Mouse (Mus musculus) embryonic facial prominence, embryonic 13.5 days (tissue): ENCODE results near the gene Rgs6. TPM values are rescaled to one million over a fixed set of nuclear protein-coding genes. Genes with fewer than 3 reads are reported as not detected.
A peak's percentile ranks its signal among the peaks of the same experiment; 100 is the strongest.

ENCODE experiments used
- ATAC-seq: fragments of 200-750 bp; cut with Nextera tagmentation; 2 replicates; pipeline ENCODE4 v1.8.0; 2017; ENCODE audit warnings: low read depth; ENCODE audit not compliant: insufficient number of reproducible peaks, insufficient read depth, low FRiP score, low TSS enrichment
- H3K27ac ChIP-seq: fragments of 300-500 bp; sonication (generic); 2 replicates; pipeline ENCODE4 v1.5.1; 2015; ENCODE audit warnings: moderate library complexity, mild to moderate bottlenecking, inconsistent platforms
- H3K27me3 ChIP-seq: fragments of 300-500 bp; sonication (generic); 2 replicates; pipeline ENCODE4 v1.6.1; 2015; ENCODE audit warnings: mild to moderate bottlenecking, inconsistent platforms
- H3K36me3 ChIP-seq: fragments of 300-500 bp; sonication (generic); 2 replicates; pipeline ENCODE4 v1.6.1; 2015; ENCODE audit warnings: mild to moderate bottlenecking, inconsistent platforms
- H3K4me1 ChIP-seq: fragments of 300-500 bp; sonication (generic); 2 replicates; pipeline ENCODE4 v1.6.1; 2015; ENCODE audit warnings: inconsistent platforms
- H3K4me2 ChIP-seq: fragments of 300-500 bp; sonication (generic); 2 replicates; pipeline ENCODE4 v1.6.1; 2015; ENCODE audit warnings: moderate library complexity, mild to moderate bottlenecking, inconsistent platforms
- H3K4me3 ChIP-seq: fragments of 300-500 bp; sonication (generic); 2 replicates; pipeline ENCODE4 v1.5.1; 2015; ENCODE audit warnings: mild to moderate bottlenecking, inconsistent platforms
- H3K9ac ChIP-seq: fragments of 300-500 bp; sonication (generic); 2 replicates; pipeline ENCODE4 v1.6.1; 2015; ENCODE audit warnings: mild to moderate bottlenecking, inconsistent platforms
- H3K9me3 ChIP-seq: fragments of 300-500 bp; sonication (generic); 2 replicates; pipeline ENCODE4 v1.6.1; 2016; ENCODE audit warnings: inconsistent platforms
- WGBS: fragments of 180-500 bp; shearing (Covaris S2); methylation state at CpG from one replicate; pipeline ENCODE4 v1.1.7; 2015; ENCODE audit warnings: mixed read lengths; 5-methylcytosine and 5-hydroxymethylcytosine counted together
- polyA plus RNA-seq: library from polyadenylated mRNA; unstranded; fragments of >200 nt; fragmentation: Nextera tagmentation; extraction: Ambion mirVana; gene quantifications from 2 replicates; pipeline ENCODE4 v1.2.1, GENCODE M21; 2015

Gene Rgs6
- polyA plus RNA-seq, 1 experiment from 2014 or later: 11.9 TPM

DNA sequence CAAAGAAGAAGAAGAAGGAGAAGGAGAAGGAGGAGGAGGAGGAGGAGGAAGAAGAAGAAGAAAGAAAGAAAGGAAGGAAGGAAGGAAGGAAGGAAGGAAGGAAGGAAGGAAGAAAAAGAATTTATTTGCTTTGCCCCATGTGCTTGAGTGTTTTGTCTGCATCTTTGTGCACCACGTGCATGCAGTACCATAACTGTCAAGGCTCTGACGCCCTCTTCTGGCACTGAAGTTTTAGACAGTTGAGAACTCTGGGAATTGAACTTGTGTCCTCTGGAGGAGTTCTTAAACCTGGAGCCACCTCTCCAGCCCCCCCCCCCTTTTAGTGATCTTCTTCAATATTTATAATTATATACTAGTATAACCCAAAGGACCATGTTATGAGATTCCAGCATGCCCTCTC lies 426.8 kb downstream of the Rgs6 start:
- ATAC-seq: no peak
- Histone ChIP-seq H3K27ac (no peak overlapping the region), H3K27me3 (no peaks in the 10 kb centered on the region; the same call in 1 of the 2 replicates), H3K4me2 (no peak overlapping the region), H3K4me1 (no peaks in the 10 kb centered on the region), H3K9ac (no peak overlapping the region), H3K36me3 (no peaks in the 10 kb centered on the region), H3K9me3 (no peaks in the 10 kb centered on the region), H3K4me3 (no peak overlapping the region)
- WGBS: 32% methylated on average over 2 of the region's 2 CpGs

DNA sequence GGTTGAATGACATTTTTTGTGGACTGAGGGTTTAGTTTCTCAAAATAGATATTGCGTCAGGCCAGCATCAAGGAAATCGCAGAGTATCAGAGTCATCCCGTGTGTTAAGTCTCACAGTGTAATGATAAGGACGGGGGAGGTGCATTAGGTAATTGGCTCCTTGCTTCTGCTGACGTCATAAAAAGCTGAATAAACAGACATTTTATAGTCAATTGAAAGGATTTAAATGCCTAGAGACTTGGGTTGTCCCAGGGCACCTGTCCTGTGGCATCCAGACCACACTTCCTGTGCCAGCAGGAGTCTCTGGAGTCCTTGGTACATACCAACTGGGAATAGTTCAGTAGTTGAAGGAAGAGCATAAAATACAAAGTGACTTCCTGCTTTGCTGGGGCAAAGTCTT lies 427.3 kb downstream of the Rgs6 start:
- Histone ChIP-seq H3K4me2 (no peak overlapping the region), H3K4me1 (no peaks in the 10 kb centered on the region), H3K9me3 (no peaks in the 10 kb centered on the region), H3K27me3 (no peaks in the 10 kb centered on the region; the same call in 1 of the 2 replicates), H3K36me3 (no peaks in the 10 kb centered on the region), H3K9ac (no peak overlapping the region), H3K4me3 (no peak overlapping the region), H3K27ac (no peak overlapping the region)
- no peak for ATAC-seq
- WGBS: 57% methylated on average over 5 of the region's 5 CpGs

DNA sequence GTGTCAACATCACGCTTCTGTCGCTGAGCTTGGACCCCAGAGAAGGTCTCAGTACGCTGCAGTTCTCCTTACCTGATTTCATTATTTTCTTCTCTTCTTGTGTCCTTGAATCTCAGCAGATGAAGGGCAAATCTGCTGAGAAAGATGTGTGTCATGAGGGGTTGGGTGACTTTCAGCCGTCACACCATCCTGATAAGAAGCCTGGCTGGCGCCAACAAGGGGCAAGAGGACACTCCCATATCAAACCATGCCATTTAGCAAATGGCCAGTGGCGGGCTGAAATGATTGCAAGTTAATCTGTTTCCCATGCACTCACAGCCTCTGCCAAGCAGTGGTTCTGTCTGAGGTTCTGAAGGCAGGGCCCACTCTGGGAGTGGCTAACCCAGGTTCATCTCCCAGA lies 428.4 kb downstream of the Rgs6 start:
- H3K9ac ChIP-seq: no peak overlapping the region
- H3K4me2 ChIP-seq: no peak overlapping the region
- H3K9me3 ChIP-seq: no peaks in the 10 kb centered on the region
- no peak for ATAC-seq
- H3K27ac ChIP-seq: no peak overlapping the region
- no peak overlapping the region for H3K4me3 ChIP-seq
- H3K27me3 ChIP-seq: no peaks in the 10 kb centered on the region; the same call in 1 of the 2 replicates
- no peaks in the 10 kb centered on the region for H3K4me1 ChIP-seq
- 82% methylated on average over 6 of the region's 6 CpGs for WGBS
- H3K36me3 ChIP-seq: no peaks in the 10 kb centered on the region

DNA sequence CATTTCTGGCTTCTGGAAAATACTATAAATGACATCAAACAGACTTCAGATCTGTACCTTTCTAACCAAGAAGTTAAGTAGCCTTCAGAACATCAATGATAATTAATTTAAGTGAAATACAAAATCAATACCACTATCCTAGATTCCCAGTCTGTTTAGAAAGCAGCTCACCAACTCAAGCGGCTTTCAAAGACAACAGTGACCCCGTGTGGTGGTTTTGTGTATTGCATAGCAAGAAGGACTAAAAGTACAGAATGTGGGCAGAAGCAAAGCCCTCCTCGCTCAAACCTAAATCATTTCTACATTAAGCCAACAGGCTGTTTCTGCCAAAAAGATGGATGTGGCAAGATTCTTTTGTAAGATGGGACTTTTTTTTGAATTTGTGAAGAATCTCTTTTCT lies 429.9 kb downstream of the Rgs6 start:
- no peak overlapping the region for H3K4me2 ChIP-seq
- no peaks in the 10 kb centered on the region for H3K4me1 ChIP-seq
- ATAC-seq: no peak
- 7% methylated on average over 3 of the region's 3 CpGs for WGBS
- H3K36me3 ChIP-seq: no peaks in the 10 kb centered on the region
- no peak overlapping the region for H3K27ac ChIP-seq
- H3K9me3 ChIP-seq: no peaks in the 10 kb centered on the region
- no peaks in the 10 kb centered on the region; the same call in 1 of the 2 replicates for H3K27me3 ChIP-seq
- H3K4me3 ChIP-seq: no peak overlapping the region
- H3K9ac ChIP-seq: no peak overlapping the region

DNA sequence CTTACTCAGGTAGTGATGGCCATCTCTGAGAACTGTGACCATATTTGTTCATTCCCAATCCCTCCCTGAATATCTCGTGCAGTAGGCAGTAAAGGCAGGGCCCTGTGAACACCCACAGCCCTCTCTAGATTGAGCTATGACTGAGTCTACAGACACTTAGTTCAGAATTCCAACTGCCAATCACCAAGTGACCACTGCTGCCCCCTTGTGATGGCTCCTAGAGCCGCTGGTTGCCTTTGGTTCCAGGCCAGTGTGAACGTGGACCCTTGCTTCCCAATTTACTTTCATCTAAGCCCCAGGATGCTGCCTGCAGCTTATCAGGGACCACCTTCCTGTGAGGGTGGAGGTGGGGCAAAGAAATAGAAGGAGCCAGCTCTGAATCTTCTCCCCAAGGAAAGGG lies 438.9 kb downstream of the Rgs6 start:
- Histone ChIP-seq H3K4me3 (no peak overlapping the region), H3K36me3 (no peaks in the 10 kb centered on the region), H3K4me1 (no peaks in the 10 kb centered on the region), H3K9ac (no peak overlapping the region), H3K27ac (no peak overlapping the region), H3K9me3 (no peaks in the 10 kb centered on the region), H3K4me2 (no peak overlapping the region), H3K27me3 (no peaks in the 10 kb centered on the region)
- WGBS: 34% methylated on average over 3 of the region's 3 CpGs
- no peak for ATAC-seq

DNA sequence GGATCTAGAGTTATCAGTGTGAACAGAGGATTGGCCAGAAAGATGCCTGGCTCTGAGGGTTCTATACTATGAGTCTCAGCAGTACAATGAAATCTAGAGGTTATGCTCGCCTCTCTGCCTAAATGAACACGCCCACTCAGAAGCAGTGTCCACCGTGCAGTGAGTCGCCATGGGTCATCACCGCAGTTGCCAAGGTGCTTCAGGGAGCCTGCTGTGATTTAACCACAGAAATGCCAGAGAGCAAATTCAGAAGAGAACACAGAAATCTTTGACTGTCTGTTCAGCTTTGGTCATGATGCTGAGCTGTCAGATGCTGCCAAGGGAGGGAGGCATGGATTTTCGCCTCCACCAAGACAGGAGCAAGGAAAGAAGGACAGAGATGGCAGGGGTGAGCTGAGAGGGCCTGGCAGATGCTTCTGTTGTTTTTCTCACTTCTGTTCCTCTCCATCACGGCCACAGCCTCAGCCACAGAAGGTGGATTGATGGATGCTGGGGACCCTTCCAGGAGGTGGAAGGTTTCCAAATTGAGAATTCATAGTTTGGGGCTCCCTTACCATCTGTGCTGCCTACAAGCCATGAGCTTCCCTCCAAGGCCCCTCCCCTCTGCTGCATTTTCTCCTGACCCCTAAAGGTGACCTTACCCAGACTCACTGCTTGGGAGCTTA lies 445.2 kb downstream of the Rgs6 start:
- H3K27ac ChIP-seq: no peak overlapping the region
- H3K4me2 ChIP-seq: no peak overlapping the region
- 70% methylated on average over 7 of the region's 7 CpGs for whole genome bisulfite sequencing
- peaks cover 17% of the 10 kb centered on the region; the same call in 1 of the 2 replicates for H3K4me1 ChIP-seq
- H3K36me3 ChIP-seq: no peaks in the 10 kb centered on the region
- no peak for ATAC-seq
- no peak overlapping the region for H3K4me3 ChIP-seq
- no peak overlapping the region for H3K9ac ChIP-seq
- H3K27me3 ChIP-seq: no peaks in the 10 kb centered on the region
- no peaks in the 10 kb centered on the region for H3K9me3 ChIP-seq

DNA sequence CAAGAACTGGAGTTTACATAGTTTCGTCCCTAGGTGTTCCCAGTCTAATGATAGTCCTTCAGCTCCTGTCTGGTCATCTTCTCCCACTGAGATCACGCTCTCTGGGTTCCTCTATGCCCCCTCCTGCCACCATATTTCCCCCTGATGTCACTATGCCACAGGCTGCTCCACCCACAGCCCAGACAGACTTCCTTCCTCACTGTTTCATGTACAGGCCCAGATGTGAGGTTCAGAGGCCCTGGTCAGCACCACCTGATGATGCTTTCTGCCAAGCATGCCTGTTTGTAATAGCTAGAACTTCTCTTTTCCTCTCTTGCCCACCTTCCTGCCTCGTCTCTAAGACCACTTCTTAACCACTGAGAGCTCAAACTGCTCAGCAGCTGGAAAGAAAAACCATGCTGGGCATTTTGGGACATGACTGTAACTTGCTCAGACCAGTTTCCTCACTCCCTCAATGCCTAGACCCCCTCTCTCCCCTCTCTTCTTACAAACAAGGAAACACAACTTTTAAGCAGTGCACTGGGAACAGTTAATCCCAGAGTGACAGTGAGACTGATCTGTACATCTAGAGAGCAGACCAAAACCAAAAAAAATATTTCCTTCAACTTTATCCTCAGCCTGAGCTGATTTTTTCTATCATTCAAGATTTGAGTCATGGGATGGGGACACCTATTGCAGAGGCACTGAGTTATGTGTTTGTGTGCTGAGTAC lies 446.9 kb downstream of the Rgs6 start:
- no peak overlapping the region for H3K4me3 ChIP-seq
- H3K9me3 ChIP-seq: no peaks in the 10 kb centered on the region
- ATAC-seq: no peak
- no peaks in the 10 kb centered on the region for H3K27me3 ChIP-seq
- H3K9ac ChIP-seq: no peak overlapping the region
- H3K36me3 ChIP-seq: no peaks in the 10 kb centered on the region
- WGBS: 73% methylated on average over 3 of the region's 3 CpGs
- no peak overlapping the region for H3K4me2 ChIP-seq
- H3K4me1 ChIP-seq: peaks cover 17% of the 10 kb centered on the region; the same call in 1 of the 2 replicates
- H3K27ac ChIP-seq: peak overlapping the region; percentile 63

DNA sequence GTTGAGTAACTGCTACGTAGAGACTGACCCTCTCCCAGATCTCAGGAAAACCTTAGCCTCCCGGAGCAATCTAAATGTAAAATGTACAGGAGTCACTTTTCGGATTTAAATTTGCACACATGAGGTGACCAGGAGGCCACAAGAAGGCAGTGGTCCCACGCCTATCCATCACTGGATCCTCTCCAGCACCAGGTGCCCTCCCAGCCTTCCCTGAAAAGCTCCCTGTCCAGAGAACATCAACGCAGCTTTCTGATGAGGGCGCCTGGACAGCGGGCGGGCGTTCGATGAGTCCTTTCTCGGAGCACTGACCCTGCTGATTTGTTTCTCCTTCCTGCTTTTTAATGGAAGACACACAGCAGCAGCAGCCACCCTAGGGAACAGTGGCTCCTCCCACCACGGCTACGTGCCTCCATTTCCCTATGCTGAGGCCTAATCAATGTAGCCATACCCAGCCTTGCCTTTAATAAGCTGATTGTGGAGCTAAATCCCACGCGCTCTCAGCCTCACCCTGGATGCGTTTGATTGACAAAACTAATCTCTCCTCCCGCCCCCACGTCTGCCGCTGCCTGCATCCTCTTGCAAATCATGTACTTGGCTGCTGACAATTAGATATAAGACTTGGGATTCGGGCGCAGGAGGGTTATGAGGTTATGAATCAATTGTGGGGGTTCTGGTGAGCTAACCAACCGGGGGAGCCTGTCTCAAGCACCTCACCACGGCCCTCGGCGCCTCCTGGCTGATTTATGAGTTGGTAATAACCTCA lies 449.9 kb downstream of the Rgs6 start:
- no peak overlapping the region for H3K27ac ChIP-seq
- peaks cover 17% of the 10 kb centered on the region; the same call in 1 of the 2 replicates for H3K4me1 ChIP-seq
- no peaks in the 10 kb centered on the region for H3K27me3 ChIP-seq
- no peak overlapping the region for H3K4me3 ChIP-seq
- no peak for ATAC-seq
- H3K4me2 ChIP-seq: no peak overlapping the region
- H3K9ac ChIP-seq: no peak overlapping the region
- no peaks in the 10 kb centered on the region for H3K36me3 ChIP-seq
- no peaks in the 10 kb centered on the region for H3K9me3 ChIP-seq
- 76% methylated on average over 25 of the region's 25 CpGs for WGBS

DNA sequence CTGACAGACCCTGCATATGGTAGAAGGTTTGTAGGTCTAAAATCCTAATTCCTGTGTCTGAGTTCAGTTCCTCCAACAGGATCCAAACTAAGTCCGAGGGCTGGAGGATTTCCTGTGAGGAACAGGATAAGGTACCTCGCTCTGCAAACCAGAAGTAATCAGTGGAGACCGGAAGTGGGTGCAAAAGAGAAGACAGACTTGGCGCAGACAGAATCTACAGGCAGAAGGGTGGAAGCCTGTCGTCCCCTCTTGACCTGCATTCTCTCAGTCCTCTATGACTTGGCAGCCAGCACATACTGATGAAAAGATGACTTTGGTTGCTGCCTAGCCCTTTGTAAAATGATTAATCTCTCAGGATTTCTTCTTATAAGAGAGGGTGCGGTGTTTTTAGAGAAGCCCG lies 450.7 kb downstream of the Rgs6 start:
- 78% methylated on average over 7 of the region's 7 CpGs for WGBS
- H3K9ac ChIP-seq: no peak overlapping the region
- no peaks in the 10 kb centered on the region for H3K9me3 ChIP-seq
- H3K27me3 ChIP-seq: no peaks in the 10 kb centered on the region
- no peak overlapping the region for H3K27ac ChIP-seq
- no peaks in the 10 kb centered on the region for H3K36me3 ChIP-seq
- ATAC-seq: no peak
- H3K4me1 ChIP-seq: peaks cover 21% of the 10 kb centered on the region
- H3K4me2 ChIP-seq: no peak overlapping the region
- no peak overlapping the region for H3K4me3 ChIP-seq

DNA sequence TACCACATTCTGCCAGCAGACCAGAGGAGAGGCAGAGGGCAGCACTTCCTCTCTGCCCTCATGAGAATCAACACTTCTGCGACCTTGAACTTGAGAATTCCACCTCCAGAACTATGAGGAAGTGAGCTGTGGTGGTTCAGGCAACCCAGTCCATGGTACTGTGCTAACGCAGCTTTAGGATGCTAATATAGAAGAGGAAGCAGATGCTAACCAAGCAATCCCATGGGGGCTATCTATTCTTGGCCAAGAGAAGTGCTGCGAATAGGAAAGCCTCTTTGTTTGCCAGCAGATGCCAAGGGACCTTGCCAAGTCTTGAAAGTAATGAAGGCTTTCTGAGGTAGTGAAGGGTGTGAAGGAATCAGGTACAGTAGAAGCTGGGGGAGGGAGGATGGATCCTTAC lies 451.8 kb downstream of the Rgs6 start:
- Histone ChIP-seq H3K9me3 (no peaks in the 10 kb centered on the region), H3K4me2 (no peak overlapping the region), H3K4me1 (peaks cover 25% of the 10 kb centered on the region), H3K4me3 (no peak overlapping the region), H3K9ac (no peak overlapping the region), H3K36me3 (no peaks in the 10 kb centered on the region), H3K27me3 (no peaks in the 10 kb centered on the region), H3K27ac (no peak overlapping the region)
- ATAC-seq: no peak
- 80% methylated on average over 3 of the region's 3 CpGs for WGBS

DNA sequence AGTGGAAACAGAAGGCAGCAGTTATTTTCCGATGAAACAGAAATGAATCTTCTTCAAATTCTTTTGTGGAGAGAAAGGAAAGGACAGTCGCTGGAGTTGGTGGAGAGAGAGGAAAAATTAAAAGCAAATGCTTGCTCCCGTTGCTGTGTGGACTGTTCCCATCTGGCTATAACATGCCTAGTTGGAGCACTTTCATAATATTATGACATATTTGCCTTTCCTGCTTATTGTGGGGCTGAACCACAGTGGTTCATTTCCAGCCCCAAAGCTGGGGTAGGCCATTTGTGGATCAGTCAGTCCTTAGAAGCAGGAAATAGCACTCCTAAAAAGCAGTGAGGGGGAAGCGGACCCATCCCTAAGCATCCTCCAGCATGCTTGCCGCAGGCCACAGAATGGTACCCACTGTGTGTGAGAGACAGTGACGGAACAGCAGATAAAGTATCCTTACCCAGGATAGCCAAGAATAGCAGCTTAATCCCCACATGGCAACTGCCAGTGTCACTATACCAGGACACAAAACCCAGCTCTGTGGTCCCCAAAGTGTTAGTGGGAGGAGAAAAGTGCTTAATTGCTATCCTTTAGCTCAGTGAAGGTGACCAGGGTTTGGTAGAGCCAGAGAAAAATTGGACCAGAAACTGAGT lies 456.0 kb downstream of the Rgs6 start:
- no peak overlapping the region for H3K4me2 ChIP-seq
- 48% methylated on average over 6 of the region's 6 CpGs for WGBS
- ATAC-seq: no peak
- peak overlapping the region; percentile 33 for H3K27ac ChIP-seq
- H3K9me3 ChIP-seq: no peaks in the 10 kb centered on the region
- H3K4me3 ChIP-seq: no peak overlapping the region
- H3K9ac ChIP-seq: no peak overlapping the region
- H3K4me1 ChIP-seq: peaks cover 18% of the 10 kb centered on the region
- H3K36me3 ChIP-seq: no peaks in the 10 kb centered on the region
- no peaks in the 10 kb centered on the region for H3K27me3 ChIP-seq
